Mouse (Mus musculus) small intestine, adult 2 months (tissue): ENCODE measurements around the gene Nfya. TPM values are rescaled to one million over a fixed set of nuclear protein-coding genes. Genes with fewer than 3 reads are reported as not detected.
A peak's percentile ranks its signal among the peaks of the same experiment; 100 is the strongest.

Experiments used
- H3K27ac ChIP-seq: fragments of 200-500 bp; 2 replicates; pipeline ENCODE4 v1.5.1; 2012; ENCODE audit warnings: low read depth, low read length, control low read depth, inconsistent platforms; ENCODE audit not compliant: insufficient read depth
- H3K27me3 ChIP-seq: fragments of 200-500 bp; 2 replicates; pipeline ENCODE4 v1.6.1; 2012; ENCODE audit warnings: mild to moderate bottlenecking, moderate library complexity, low read length, inconsistent platforms; ENCODE audit not compliant: control insufficient read depth, insufficient read depth
- H3K36me3 ChIP-seq: fragments of 200-500 bp; 2 replicates; pipeline ENCODE4 v1.6.1; 2012; ENCODE audit warnings: mild to moderate bottlenecking, low read length, control low read depth, inconsistent platforms; ENCODE audit not compliant: control insufficient read depth, insufficient read depth
- H3K4me1 ChIP-seq: fragments of 200-500 bp; 2 replicates; pipeline ENCODE4 v1.6.1; 2012; ENCODE audit warnings: low read length, inconsistent platforms, mixed read lengths; ENCODE audit not compliant: control insufficient read depth, insufficient read depth, insufficient read length
- H3K4me3 ChIP-seq: fragments of 200-500 bp; 2 replicates; pipeline ENCODE4 v1.5.1; 2012; ENCODE audit warnings: low read depth, mild to moderate bottlenecking, control low read depth, inconsistent platforms, low read length, moderate library complexity
- CTCF ChIP-seq: fragments of 200-500 bp; IDR thresholded peaks from 2 replicates; pipeline ENCODE4 v1.5.1; 2012; ENCODE audit warnings: low read depth, mild to moderate bottlenecking, control low read depth, inconsistent platforms, low read length, moderate library complexity, mixed read lengths; ENCODE audit not compliant: insufficient replicate concordance, insufficient read length; ENCODE audit errors: extremely low read depth
- POLR2A ChIP-seq: fragments of 200-500 bp; IDR thresholded peaks from 2 replicates; pipeline ENCODE4 v1.6.1; 2012; ENCODE audit warnings: low read depth, mild to moderate bottlenecking, control low read depth, inconsistent platforms, low read length, moderate library complexity
- WGBS: fragments of 180-500 bp; shearing (Covaris S2); methylation state at CpG from one replicate; pipeline ENCODE4 v1.1.7; 2018; 5-methylcytosine and 5-hydroxymethylcytosine counted together
- polyA plus RNA-seq: library from polyadenylated mRNA; depleted of rRNA; stranded (reverse); fragments of >200 nt; gene quantifications from 2 replicates; pipeline ENCODE4 v1.2.3, GENCODE M21; 2012

Nfya gene
- polyA plus RNA-seq, 1 experiment: 36.2 TPM

GRCm38 (mm10) chr17:48391446-48391845 lies 18.3 kb downstream of the Nfya start:
- no peak overlapping the region for H3K4me3 ChIP-seq
- TF ChIP-seq CTCF (no peak), POLR2A (no peak)
- H3K4me1 ChIP-seq: peaks cover 18% of the 10 kb centered on the region
- peaks cover 79% of the 10 kb centered on the region for H3K36me3 ChIP-seq
- 49% methylated on average over 5 of the region's 5 CpGs for WGBS
- peak overlapping the region; percentile 80 for H3K27ac ChIP-seq
- no peaks in the 10 kb centered on the region for H3K27me3 ChIP-seq

GRCm38 (mm10) chr17:48389442-48389841 lies 20.3 kb downstream of the Nfya start:
- no peak for TF ChIP-seq CTCF
- TF ChIP-seq POLR2A: no peak
- Histone ChIP-seq H3K36me3 (peaks cover 69% of the 10 kb centered on the region), H3K4me3 (no peak overlapping the region), H3K27ac (no peak overlapping the region), H3K4me1 (peaks cover 21% of the 10 kb centered on the region), H3K27me3 (no peaks in the 10 kb centered on the region)
- 82% methylated on average over 5 of the region's 5 CpGs for WGBS

GRCm38 (mm10) chr17:48388666-48389065 lies 21.0 kb downstream of the Nfya start:
- TF ChIP-seq CTCF (no peak), POLR2A (no peak)

GRCm38 (mm10) chr17:48385786-48386461 lies 23.8 kb downstream of the Nfya start:
- H3K4me1 ChIP-seq: peaks cover 4% of the 10 kb centered on the region; the same call in 1 of the 2 replicates
- no peak overlapping the region for H3K27ac ChIP-seq
- H3K27me3 ChIP-seq: no peaks in the 10 kb centered on the region
- H3K4me3 ChIP-seq: no peak overlapping the region
- peaks cover 40% of the 10 kb centered on the region for H3K36me3 ChIP-seq
- TF ChIP-seq CTCF: no peak
- no peak for TF ChIP-seq POLR2A
- WGBS: 28% methylated on average over 2 of the region's 2 CpGs

More at GRCm38 (mm10) chr17:48388666-48389065, 21.0 kb downstream of the Nfya start:
- 92% methylated on average over 2 of the region's 2 CpGs for WGBS
- H3K27ac ChIP-seq: no peak overlapping the region
- H3K4me1 ChIP-seq: peaks cover 19% of the 10 kb centered on the region
- no peak overlapping the region for H3K4me3 ChIP-seq
- no peaks in the 10 kb centered on the region for H3K27me3 ChIP-seq
- H3K36me3 ChIP-seq: peaks cover 67% of the 10 kb centered on the region

- Histone ChIP-seq H3K27ac (no peak overlapping the region), H3K4me1 (no peaks in the 10 kb centered on the region), H3K36me3 (no peaks in the 10 kb centered on the region), H3K27me3 (no peaks in the 10 kb centered on the region), H3K4me3 (no peak overlapping the region)
- no peak for TF ChIP-seq POLR2A
- no peak for TF ChIP-seq CTCF
These were observed 30.7 kb downstream of the Nfya start for GRCm38 (mm10) chr17:48379050-48379449.

GRCm38 (mm10) chr17:48376102-48376501 lies 33.6 kb downstream of the Nfya start:
- no peaks in the 10 kb centered on the region for H3K36me3 ChIP-seq
- TF ChIP-seq CTCF: no peak
- TF ChIP-seq POLR2A: no peak
- 92% methylated on average over 1 of the region's 1 CpGs for WGBS
- no peak overlapping the region for H3K27ac ChIP-seq
- no peaks in the 10 kb centered on the region for H3K27me3 ChIP-seq
- H3K4me1 ChIP-seq: no peaks in the 10 kb centered on the region
- H3K4me3 ChIP-seq: no peak overlapping the region

- Histone ChIP-seq H3K27ac (no peak overlapping the region), H3K4me3 (no peak overlapping the region), H3K27me3 (no peaks in the 10 kb centered on the region), H3K36me3 (no peaks in the 10 kb centered on the region), H3K4me1 (no peaks in the 10 kb centered on the region)
- 85% methylated on average over 8 of the region's 8 CpGs for WGBS
- TF ChIP-seq CTCF (no peak), POLR2A (no peak)
These were observed 36.7 kb downstream of the Nfya start for GRCm38 (mm10) chr17:48372987-48373386.

GRCm38 (mm10) chr17:48371621-48372020 lies 38.1 kb downstream of the Nfya start:
- TF ChIP-seq POLR2A: no peak
- Histone ChIP-seq H3K4me1 (no peaks in the 10 kb centered on the region), H3K27me3 (no peaks in the 10 kb centered on the region), H3K4me3 (no peak overlapping the region), H3K27ac (no peak overlapping the region), H3K36me3 (no peaks in the 10 kb centered on the region)
